Mouse (Mus musculus) ES-Bruce4 (cell line): ENCODE data around the gene Nrg3.

Experiments used
- CTCF ChIP-seq: IDR thresholded peaks from one replicate; pipeline ENCODE4 v1.8.1; 2011; ENCODE audit warnings: low read depth, low read length
- POLR2A ChIP-seq: IDR thresholded peaks from one replicate; pipeline ENCODE4 v1.8.1; 2011; ENCODE audit warnings: low read length; ENCODE audit not compliant: insufficient read depth

GRCm38 (mm10) chr14:39314111-39314510 is 158.8 kb downstream of the Nrg3 start:
- no peak for TF ChIP-seq CTCF
- TF ChIP-seq POLR2A: no peak
